Mouse (Mus musculus) urinary bladder, postnatal 14 days (tissue): Measurements from ENCODE around the gene Katnal1.

Experiments
- DNase-seq: peaks from one replicate; pipeline ENCODE4 v3.0.0; 2021; ENCODE audit warnings: low spot score

Katnal1 gene

DNA sequence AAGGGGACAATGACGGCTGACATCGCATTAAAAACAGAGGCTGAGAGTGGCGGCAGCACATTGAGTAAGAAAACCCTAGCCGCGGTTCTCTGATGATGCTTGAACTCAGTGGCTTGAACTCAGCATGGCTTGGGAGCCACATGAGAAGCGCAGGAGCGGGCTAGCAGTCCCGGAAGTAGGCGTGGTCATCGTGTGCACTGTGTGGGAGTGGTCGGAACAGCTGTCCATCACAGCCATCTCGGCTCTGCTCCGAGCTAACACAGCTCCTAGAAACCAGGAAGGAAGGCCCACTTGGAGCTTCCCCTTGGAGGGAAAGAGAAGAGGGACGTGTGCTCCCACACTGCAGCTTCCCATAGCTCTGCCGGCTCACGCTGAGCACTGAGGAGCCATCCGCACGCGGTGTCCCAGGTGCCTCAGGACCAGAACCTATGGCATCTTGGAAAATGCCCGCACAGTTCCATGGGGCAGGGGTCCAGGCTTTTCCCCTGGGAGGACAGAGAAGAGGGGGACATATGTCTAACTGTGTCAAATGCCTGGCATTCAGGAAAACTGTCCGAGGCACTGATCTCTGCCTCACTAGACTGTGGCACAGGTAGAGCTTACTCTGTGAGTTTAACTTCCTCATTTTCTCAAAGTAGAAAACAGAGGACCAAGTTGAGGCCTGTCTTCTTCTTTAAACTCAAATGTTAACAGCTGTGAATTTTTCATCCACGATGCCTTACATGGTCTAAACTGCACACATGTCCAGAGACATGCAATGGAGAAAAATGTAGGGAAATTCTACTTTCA, 43.1 kb downstream of the Katnal1 start:
- peak; percentile 48 for DNase-seq

DNA sequence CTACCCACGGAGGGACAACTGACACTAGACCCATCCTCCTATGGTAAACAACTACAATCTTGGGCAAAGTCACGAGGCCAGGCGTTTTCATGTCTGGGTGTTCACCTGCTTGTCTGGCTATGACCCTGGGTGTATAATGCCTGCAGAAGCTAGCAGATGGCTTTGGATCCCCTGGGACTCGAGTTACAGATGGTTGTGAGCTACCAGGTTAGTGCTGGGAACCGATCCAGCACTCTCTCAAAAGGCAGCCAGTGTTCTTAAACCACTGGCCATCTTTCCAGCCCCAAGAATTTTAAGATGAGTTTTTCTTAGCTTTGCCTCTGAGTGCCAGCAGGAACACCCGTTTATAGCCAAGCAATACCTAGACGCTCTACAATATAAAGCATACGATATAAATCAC, 45.4 kb downstream of the Katnal1 start:
- DNase-seq = no peak

DNA sequence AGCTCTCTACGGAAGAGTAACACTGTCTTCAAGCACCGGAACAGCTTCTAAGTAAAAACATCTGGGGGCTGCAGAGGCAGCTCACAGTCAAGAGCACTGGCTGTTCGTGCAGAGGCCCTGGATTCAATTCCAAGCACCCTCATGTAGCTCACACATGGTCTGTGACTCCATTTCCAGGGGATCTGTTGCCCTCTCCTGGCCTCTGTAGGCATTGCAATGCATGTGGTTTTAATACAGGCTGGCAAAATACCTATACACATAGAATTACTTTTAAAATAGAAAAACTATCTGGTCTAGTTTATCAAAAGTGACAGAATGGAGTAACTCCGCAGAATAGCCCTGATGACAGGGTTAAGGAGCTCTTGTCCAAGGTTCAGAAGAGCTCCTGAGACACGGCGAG, 49.9 kb downstream of the Katnal1 start:
- no peak for DNase-seq

DNA sequence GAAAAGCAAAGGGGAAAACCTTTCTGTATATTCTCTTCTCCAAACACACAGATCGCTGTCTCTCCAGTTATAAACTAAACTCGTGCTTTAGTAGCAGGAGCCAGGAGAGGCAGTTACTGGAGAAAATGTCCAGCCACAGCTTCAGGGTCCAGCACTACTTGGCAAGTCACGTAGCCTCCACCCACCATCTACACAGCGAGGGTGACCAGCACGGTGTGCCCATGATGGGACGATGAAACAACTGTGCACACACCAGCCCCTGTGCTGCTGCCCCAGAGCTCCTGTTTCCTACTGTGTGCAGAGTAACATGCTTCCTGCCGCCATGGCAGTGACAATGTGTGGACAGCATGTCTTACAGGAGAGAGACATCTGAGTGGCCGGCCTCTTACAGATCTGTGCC, 56.0 kb downstream of the Katnal1 start:
- DNase-seq = no peak

DNA sequence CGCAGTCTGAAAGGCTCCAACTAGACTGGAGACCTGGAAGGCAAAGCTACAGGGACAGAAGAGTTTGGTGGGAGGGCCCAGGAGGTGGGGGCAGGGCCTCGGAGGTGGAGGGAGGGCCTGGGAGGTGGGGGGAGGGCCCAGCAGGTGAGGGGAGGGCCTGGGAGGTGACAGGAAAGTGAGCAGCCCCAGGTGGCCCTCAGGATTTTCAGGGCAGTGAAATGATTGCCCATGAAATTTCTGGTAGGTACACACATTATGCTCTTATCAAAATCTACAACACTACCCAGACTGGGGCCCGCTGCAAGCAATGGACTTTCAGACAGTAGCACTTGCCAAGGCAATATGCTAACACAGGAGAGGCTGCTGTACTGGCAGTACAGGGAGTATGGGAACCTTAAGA, 59.5 kb downstream of the Katnal1 start:
- DNase-seq = no peak

DNA sequence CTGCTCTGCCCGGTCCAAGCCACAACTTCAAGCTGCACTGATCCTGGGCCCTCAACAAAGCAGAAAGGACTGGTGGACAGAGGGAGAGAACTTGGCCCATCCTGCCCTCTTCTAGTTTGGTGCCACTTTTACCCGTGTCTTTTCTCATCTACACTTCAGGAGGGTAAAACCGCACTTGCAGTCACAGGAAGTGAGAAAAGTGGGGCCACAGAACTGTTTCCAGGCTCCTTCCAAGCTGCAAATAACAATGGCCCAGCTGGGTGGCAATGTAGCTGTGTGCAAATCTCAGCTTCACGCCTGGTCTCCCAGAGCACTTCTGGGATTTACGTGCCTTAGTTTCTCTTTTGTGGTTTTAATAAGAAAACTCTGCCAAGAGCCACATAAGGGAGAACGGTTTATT, 61.4 kb downstream of the Katnal1 start:
- DNase-seq = no peak

DNA sequence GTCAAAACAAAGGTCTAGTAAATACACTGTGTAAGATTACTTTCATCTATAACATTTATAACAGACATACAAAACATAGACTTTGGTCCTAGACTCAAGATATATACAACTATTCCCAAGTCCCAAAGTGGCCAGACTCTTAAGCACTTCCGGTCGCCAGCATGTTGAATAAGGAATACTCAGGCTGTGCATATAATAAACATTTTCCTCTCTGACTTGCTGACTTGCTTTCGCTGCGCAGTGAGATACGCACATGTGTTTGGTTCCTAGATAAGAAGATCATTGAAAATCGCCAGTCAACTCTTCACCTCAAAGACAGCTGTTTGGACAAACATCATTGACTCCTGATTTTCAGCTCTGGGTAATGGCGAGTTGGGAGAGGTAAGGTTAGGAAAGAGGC, 61.9 kb downstream of the Katnal1 start:
- no peak for DNase-seq

DNA sequence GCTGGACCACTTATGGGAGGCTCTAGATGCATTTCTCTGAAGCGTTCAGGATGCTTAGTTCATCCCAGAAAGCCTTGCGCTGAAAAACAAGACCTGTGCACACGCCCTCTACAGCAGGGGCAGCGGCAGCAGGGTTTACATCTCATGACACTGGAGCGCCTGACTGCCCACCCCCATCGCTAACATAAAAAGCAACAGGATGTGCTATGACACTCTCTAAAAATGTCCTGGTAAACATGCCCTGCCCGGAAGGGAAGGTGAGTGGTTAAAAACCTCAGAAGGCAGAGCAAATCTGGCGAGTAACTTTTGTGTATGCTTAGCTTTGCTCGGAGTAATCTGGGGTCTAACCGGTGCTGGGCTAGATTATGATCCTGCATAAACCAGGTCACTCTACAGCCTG, 62.5 kb downstream of the Katnal1 start:
- DNase-seq = no peak

DNA sequence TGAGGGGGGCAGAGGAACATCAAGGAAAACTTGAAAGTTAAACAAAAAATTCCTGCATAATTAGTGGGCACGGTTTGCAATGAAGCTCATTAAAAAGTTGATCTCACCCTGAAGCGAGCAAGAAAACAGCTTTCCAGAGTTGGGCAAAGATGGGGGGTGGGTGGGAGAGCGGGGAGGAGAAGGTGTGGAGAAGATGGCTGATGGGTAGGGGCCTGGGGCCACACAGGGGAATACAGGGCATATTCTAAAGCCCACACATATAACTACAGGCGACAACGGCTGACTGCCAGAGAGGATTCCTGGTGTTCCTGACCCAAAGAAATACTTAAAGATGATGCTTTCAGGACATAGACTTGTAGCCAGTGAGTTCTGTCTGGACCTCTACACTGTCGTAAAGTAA, 65.7 kb downstream of the Katnal1 start:
- no peak for DNase-seq

DNA sequence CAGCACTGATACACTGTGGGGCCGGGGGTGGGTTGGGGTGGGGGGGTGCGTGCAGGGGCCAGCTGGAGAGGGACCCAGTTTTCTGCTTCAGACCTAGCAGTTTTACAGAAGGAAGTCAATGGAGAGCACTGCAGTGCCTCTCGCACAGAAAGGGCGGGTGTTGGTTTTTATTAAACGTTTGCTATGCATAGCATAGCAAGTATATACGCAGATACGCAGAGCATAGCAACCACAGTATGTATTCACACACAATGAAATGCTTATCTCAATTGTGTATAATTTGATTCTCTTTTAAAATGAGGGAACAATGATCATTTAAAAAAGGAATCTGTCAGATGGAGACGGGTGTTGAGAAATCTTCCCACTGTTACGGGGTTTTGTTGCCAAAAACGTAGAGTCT, 66.3 kb downstream of the Katnal1 start:
- DNase-seq = no peak

DNA sequence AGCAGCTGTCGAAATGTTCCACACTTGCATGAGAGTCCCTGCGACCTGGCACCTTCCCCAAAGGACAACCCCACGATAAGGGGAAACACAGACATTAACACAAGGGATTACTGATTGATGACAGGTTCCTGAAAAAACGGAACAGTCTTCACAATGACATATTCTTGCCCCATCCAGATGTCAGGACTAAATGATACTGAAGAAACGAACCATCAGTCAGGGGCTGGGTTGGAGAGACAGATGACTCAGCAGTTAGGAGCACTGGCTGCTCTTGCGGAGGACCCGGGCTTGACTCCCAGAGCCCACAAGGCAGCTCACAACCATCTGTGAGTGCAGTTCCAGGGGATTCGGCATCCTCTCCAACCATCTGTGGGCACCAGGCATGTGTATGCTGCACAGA, 67.0 kb downstream of the Katnal1 start:
- no peak for DNase-seq

DNA sequence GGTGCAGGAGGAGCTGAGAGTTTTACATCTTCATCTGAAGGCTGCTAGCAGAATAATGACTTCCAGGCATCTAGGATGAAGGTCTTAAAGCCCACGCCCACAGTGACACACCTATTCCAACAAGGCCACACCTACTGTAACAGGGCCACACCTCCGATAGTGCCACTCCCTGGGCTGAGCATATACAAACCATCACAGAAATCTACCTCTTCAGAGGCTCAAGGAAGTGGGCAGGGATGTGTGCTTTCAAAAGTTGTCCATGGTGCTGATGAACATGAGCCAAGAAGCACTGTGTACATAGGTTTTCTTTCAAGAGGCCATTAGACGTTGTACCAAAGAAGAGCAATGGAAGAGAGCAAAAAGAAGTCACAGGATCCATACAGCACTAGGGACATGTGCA, 71.6 kb downstream of the Katnal1 start:
- no peak for DNase-seq

DNA sequence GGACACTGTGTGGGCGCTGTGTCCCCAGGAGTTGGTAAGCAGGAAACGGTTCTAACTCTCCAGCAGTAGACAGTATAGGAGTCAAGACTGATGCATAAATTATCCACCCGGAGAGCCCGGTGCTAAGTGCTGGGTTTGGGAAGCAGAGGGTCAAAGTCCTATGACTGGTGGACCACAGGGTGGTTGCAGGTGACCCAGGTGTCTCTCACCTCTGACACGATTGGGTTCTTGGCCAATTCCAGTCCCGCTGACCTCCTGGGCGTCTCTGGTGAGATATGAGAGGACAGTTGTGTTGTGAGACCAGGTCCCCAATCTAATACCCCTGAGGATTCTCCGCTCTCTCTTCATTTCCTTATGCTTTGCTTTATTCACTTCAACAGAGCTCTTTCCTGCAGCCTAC, 74.1 kb downstream of the Katnal1 start:
- DNase-seq = no peak

DNA sequence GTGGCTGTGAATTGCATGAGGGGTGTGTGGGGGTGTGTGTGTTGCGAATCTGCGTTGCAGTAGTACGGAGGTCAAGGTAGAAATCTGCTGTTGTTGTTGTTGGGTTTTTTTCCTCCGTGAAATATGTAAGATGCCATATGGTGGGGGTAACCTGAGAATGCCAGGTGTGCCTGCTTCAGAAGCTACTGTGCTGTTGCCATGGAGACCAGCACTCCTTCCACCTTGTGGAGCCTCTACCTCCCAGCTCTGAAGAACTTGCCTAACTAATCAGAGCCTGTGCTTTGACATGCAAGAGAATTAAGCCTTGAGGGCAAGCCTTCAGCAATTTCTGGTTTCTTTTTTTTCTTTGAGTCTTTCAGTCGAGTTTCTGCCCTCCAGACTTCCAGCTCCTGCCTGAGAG, 75.0 kb downstream of the Katnal1 start:
- no peak for DNase-seq

DNA sequence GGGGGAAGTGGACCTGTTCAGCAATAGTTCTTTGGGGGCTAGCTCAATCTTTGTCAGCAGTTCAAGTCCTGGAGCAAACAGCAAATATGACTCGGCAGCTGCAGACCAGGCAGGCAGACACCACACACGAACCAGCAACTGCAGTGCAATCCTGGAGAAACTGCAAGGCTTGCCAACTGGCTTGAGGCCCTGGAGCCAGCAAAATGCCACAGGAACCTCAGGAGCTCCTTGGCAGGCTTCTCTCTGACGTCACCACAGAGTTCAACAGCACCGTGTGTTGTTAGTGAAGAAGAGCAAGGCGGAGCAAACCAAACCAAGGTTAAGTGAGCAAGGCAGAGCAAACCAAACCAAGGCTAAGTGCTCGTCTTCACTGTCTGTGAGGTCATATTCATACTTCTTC, 79.6 kb downstream of the Katnal1 start:
- no peak for DNase-seq

DNA sequence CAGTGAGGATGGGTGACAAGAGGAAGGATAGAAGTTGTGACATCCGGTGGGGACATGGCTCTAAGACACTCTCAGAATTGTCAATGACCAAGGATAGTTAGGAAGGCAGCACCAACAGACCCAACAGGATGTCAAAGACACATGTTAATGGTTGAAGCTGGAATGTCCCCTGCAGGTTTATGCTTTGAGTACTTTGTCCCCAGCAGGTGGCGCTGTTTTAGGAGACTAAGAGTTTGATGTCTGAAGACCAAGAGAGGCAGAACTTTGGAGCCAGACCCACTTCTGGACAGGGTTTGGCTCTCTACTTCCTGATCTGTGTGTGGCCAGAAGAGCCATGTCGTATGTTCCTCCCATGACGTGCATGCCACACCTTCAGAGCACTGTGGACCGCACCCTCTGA, 82.1 kb downstream of the Katnal1 start:
- no peak for DNase-seq

DNA sequence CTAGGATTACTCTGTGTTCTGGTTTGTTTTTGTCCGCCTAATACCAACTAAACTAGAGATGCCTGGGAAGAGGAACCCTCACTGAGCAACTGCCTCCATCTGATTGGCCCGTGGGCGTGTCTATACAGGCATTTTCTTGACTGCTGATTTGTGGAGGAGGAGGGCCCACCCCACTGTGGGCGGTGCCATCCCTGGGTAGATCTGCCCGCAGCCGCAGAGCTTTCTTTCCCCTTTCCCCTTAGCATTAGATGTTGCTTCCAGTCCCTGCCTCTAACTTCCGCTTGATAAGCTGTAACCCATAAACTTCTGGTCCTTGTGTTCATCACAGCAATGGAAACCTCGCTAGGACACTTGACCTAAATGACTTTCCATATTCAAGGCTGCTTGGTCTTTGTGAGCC, 92.1 kb downstream of the Katnal1 start:
- no peak for DNase-seq

DNA sequence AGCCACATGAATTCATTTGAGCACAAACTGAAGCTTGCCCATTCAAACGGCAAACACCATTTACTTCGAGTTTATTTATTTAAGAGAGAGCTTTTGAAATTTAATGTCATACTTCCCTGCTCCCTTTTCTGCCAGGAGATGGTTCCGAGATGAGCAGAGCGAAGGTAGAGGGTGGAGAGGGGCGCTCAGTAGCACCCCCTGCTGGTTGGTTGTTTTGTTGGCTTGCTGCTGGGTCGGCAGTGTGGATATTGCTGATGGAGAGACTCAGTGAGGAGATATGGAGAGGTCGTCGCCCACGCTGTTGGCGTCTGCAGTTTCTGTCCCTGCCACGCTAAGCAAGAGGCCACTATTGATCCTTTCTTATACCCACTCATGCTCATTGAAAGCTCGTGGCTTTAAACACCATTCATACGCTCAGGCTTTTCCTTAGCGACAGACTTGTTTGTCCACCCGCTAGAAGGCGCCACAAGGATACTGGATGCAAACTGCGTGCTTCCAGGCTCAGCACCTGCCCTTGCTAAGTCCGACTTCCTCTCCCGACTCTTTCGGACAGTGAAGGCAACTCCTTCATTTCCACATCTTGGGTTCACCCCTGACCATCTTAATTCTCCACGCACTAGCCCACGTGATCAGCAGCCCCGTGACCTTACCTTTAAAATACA, 97.4 kb downstream of the Katnal1 start:
- DNase-seq = peak; percentile 72

DNA sequence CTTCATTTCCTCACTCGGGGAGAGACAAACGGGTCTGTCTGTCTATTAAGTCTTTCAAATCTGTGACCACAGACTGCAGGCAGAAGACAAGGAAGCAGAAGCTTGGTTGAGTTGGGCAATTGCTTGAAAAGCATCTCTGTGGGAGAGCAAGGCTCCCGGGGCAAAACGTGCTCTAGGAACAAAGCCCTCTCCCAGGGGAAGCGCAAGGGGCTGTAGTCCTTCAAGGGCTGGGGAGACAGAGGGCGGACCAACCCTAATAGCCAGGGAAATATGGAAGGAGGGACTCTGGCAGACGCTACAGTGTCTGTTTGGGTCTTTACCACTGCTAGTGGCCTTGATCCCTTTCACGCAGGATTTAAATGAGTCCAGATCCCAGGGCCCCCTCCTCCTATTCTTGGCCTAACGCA, 98.0 kb downstream of the Katnal1 start:
- no peak for DNase-seq

DNA sequence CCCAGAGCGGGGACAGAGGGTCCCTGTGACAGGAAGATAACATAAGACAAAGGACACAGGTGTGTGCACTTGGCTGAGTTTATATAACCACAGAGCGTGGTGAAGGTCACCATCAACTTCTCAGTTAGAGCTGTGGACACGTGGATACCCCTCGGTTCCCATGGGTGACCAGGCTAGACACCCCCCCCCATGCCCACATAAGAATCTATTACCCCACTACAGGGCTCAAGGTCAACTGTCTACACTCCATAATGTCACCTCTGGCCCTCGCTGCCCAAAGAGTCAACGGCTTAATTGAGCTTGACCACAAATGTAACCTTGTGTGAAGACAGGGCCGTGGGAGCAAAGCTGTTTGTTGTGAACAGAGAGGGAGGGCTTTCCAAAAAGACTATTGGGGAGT, 103.4 kb downstream of the Katnal1 start:
- no peak for DNase-seq

DNA sequence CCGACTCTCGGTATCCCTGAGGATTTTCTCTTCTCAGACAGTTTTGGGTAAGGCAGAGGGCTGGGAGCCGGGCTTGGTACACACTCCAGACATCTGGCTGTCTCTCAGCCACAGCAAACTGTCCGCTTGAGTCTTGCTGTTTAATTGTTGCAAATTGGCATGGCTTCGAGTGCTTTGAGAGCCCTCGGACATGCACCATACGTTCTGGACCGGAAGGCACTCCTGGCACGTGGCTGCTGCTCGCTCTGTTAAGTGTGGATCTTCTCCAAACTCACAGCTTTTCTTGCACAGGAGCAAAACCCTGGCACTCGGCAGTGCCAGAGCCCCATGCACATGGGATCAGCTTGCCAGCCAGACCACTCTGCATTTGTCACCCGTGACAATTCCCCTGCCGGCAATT, 106.3 kb downstream of the Katnal1 start:
- DNase-seq = no peak
